Mouse (Mus musculus) ES-CJ7 (cell line): Measurements from ENCODE around the gene Yaf2.

Experiments
- DNase-seq: peaks from one replicate; pipeline ENCODE4 v3.0.0; 2011; ENCODE audit warnings: low read depth, low spot score

Gene Yaf2

GRCm38 (mm10) chr15:93287628-93288027 lies 49.1 kb downstream of the Yaf2 start:
- DNase-seq = no peak

GRCm38 (mm10) chr15:93285244-93285643 lies 51.5 kb downstream of the Yaf2 start:
- no peak for DNase-seq

- DNase-seq = no peak
Measured at GRCm38 (mm10) chr15:93284326-93284725, 52.4 kb downstream of the Yaf2 start.

- peak; percentile 65 for DNase-seq
Measured at GRCm38 (mm10) chr15:93283349-93283748, 53.4 kb downstream of the Yaf2 start.

GRCm38 (mm10) chr15:93276276-93276675 lies 60.5 kb downstream of the Yaf2 start:
- DNase-seq = peak; percentile 32

GRCm38 (mm10) chr15:93275623-93276022 lies 61.1 kb downstream of the Yaf2 start:
- DNase-seq = peak; percentile 55

GRCm38 (mm10) chr15:93274679-93275583 lies 61.8 kb downstream of the Yaf2 start, which contains the start of gene Gxylt1:
Gene Gxylt1 (minus strand): TSS chr15:93275179.
- DNase-seq = peak; percentile 94

- no peak for DNase-seq
Measured at GRCm38 (mm10) chr15:93273788-93274678, 62.7 kb downstream of the Yaf2 start.

- no peak for DNase-seq
Measured at GRCm38 (mm10) chr15:93272948-93273347, 63.8 kb downstream of the Yaf2 start.

GRCm38 (mm10) chr15:93270289-93270855 lies 66.4 kb downstream of the Yaf2 start:
- DNase-seq = peak; percentile 27

GRCm38 (mm10) chr15:93269572-93269971 lies 67.2 kb downstream of the Yaf2 start:
- no peak for DNase-seq

GRCm38 (mm10) chr15:93268001-93268400 lies 68.7 kb downstream of the Yaf2 start:
- no peak for DNase-seq

GRCm38 (mm10) chr15:93267479-93267878 lies 69.3 kb downstream of the Yaf2 start:
- no peak for DNase-seq

GRCm38 (mm10) chr15:93266361-93266760 lies 70.4 kb downstream of the Yaf2 start:
- no peak for DNase-seq

- DNase-seq = peak; percentile 31
Measured at GRCm38 (mm10) chr15:93265728-93266127, 71.0 kb downstream of the Yaf2 start.

GRCm38 (mm10) chr15:93265231-93265630 lies 71.5 kb downstream of the Yaf2 start:
- DNase-seq = no peak

GRCm38 (mm10) chr15:93264221-93264620 lies 72.5 kb downstream of the Yaf2 start:
- DNase-seq = no peak

GRCm38 (mm10) chr15:93263566-93263965 lies 73.2 kb downstream of the Yaf2 start:
- no peak for DNase-seq

GRCm38 (mm10) chr15:93262818-93263217 lies 73.9 kb downstream of the Yaf2 start:
- DNase-seq = no peak

GRCm38 (mm10) chr15:93262274-93262673 lies 74.5 kb downstream of the Yaf2 start:
- no peak for DNase-seq

- no peak for DNase-seq
Measured at GRCm38 (mm10) chr15:93259933-93260332, 76.8 kb downstream of the Yaf2 start.

GRCm38 (mm10) chr15:93255295-93255694 lies 81.4 kb downstream of the Yaf2 start:
- peak; percentile 50 for DNase-seq
